9 mouse cellular contexts compared by ENCODE assay signal in genomic region chr3:96575272-96575984, GRCm38 (mm10). TPM values are rescaled to one million over a fixed set of nuclear protein-coding genes. Genes with fewer than 3 reads are reported as not detected.
A peak's percentile ranks its signal among the peaks of the same experiment; 100 is the strongest.
DNase-seq lines count a peak whose midpoint lies in the region; ATAC-seq lines count a peak whose summit lies in the region.
"Had no signal": no experiment of that assay in that cellular context is flagged by ENCODE, and none has a peak within 500 bp of the region (broad histone marks: within the 10 kb centered on the region; RNA-seq: fewer than 3 reads in every experiment).

No protein-coding gene starts in this region.

- H3K9me3 ChIP-seq in hindbrain, embryonic 10.5 days = no peaks in the 10 kb centered on the region
- no peaks in the 10 kb centered on the region for H3K9me3 ChIP-seq in hindbrain, embryonic 12.5 days (replicated peaks)
- H3K9me3 ChIP-seq in embryonic facial prominence, embryonic 14.5 days (ENCODE audit: control insufficient read depth, low read length) = no peaks in the 10 kb centered on the region
- H3K9me3 ChIP-seq in liver, embryonic 16.5 days (replicated peaks; ENCODE audit: control insufficient read depth, low read length) = no peaks in the 10 kb centered on the region
- no peaks in the 10 kb centered on the region for H3K9me3 ChIP-seq in forebrain, embryonic 11.5 days (ENCODE audit: control insufficient read depth, low read length)

- H3K9ac ChIP-seq in hindbrain, embryonic 12.5 days = no peak overlapping the region
- H3K9ac ChIP-seq in embryonic facial prominence, embryonic 14.5 days (ENCODE audit: low read depth, low read length) = no peak overlapping the region
- H3K9ac ChIP-seq in liver, embryonic 16.5 days (ENCODE audit: low read depth, low read length) = no peak overlapping the region
- H3K9ac ChIP-seq in forebrain, embryonic 11.5 days (ENCODE audit: low read length) = no peak overlapping the region

- H3K27me3 ChIP-seq in hindbrain, embryonic 10.5 days (ENCODE audit: insufficient read depth, poor library complexity, severe bottlenecking) = no peaks in the 10 kb centered on the region
- no peaks in the 10 kb centered on the region for H3K27me3 ChIP-seq in hindbrain, embryonic 12.5 days
- H3K27me3 ChIP-seq in embryonic facial prominence, embryonic 14.5 days (replicated peaks; ENCODE audit: control insufficient read depth, insufficient read depth, low read length) = no peaks in the 10 kb centered on the region
- H3K27me3 ChIP-seq in liver, embryonic 16.5 days (ENCODE audit: control insufficient read depth, insufficient read depth, low read depth, low read length) = no peaks in the 10 kb centered on the region
- no peaks in the 10 kb centered on the region for H3K27me3 ChIP-seq in forebrain, embryonic 11.5 days (ENCODE audit: control insufficient read depth, insufficient read depth, low read length)

- no peak overlapping the region for H3K4me2 ChIP-seq in hindbrain, embryonic 12.5 days (replicated peaks)
- no peak overlapping the region for H3K4me2 ChIP-seq in embryonic facial prominence, embryonic 14.5 days (ENCODE audit: low read depth, low read length)
- no peak overlapping the region; the same call in 1 of the 2 replicates for H3K4me2 ChIP-seq in liver, embryonic 16.5 days (ENCODE audit: low read depth, low read length)
- H3K4me2 ChIP-seq in forebrain, embryonic 11.5 days (ENCODE audit: low read depth, low read length, severe bottlenecking) = no peak overlapping the region

- 76% methylated on average over 8 of the region's 8 CpGs for WGBS in hindbrain, embryonic 10.5 days
- WGBS in hindbrain, embryonic 12.5 days = 79% methylated on average over 8 of the region's 8 CpGs
- WGBS in embryonic facial prominence, embryonic 14.5 days = 85% methylated on average over 8 of the region's 8 CpGs
- 75% methylated on average over 8 of the region's 8 CpGs for WGBS in liver, embryonic 16.5 days (ENCODE audit: insufficient replicate concordance)
- WGBS in forebrain, embryonic 11.5 days = 94% methylated on average over 8 of the region's 8 CpGs

- no peak for DNase-seq in hindbrain, embryonic 10.5 days (ENCODE audit: low spot score)
- no peak for DNase-seq in embryonic facial prominence, embryonic 14.5 days (ENCODE audit: low spot score)
- DNase-seq in induced T-regulatory cell, adult 2 months (ENCODE audit: low read depth) = peak; percentile 23
- DNase-seq in forebrain, embryonic 11.5 days (ENCODE audit: low spot score) = no peak
- DNase-seq in thymus, adult 18-20 months = no peak
- no peak for DNase-seq in urinary bladder, postnatal 14 days (ENCODE audit: low spot score)
- DNase-seq: cerebellum, postnatal 36 days had no signal

- peaks cover 56% of the 10 kb centered on the region for H3K4me1 ChIP-seq in hindbrain, embryonic 10.5 days (replicated peaks)
- peaks cover 19% of the 10 kb centered on the region for H3K4me1 ChIP-seq in hindbrain, embryonic 12.5 days
- H3K4me1 ChIP-seq in embryonic facial prominence, embryonic 14.5 days (ENCODE audit: control insufficient read depth, insufficient read depth, low read length) = peaks cover 8% of the 10 kb centered on the region
- peaks cover 36% of the 10 kb centered on the region for H3K4me1 ChIP-seq in liver, embryonic 16.5 days (ENCODE audit: control insufficient read depth, low read depth, low read length)
- peaks cover 9% of the 10 kb centered on the region for H3K4me1 ChIP-seq in forebrain, embryonic 11.5 days (replicated peaks; ENCODE audit: control insufficient read depth, insufficient read depth, low read length)

- no peaks in the 10 kb centered on the region for H3K36me3 ChIP-seq in hindbrain, embryonic 10.5 days
- no peaks in the 10 kb centered on the region; the same call in 1 of the 2 replicates for H3K36me3 ChIP-seq in hindbrain, embryonic 12.5 days
- peaks cover 5% of the 10 kb centered on the region; the same call in 1 of the 2 replicates for H3K36me3 ChIP-seq in embryonic facial prominence, embryonic 14.5 days (ENCODE audit: control insufficient read depth, insufficient read depth, low read length)
- no peaks in the 10 kb centered on the region for H3K36me3 ChIP-seq in liver, embryonic 16.5 days (ENCODE audit: control insufficient read depth, insufficient read depth)
- no peaks in the 10 kb centered on the region for H3K36me3 ChIP-seq in forebrain, embryonic 11.5 days (ENCODE audit: control insufficient read depth, insufficient read depth, low read length)

- no peak for ATAC-seq in hindbrain, embryonic 12.5 days (ENCODE audit: low FRiP score)
- ATAC-seq in embryonic facial prominence, embryonic 14.5 days (ENCODE audit: low read depth) = no peak
- no peak for ATAC-seq in liver, embryonic 16.5 days (ENCODE audit: low read depth)
- no peak for ATAC-seq in forebrain, embryonic 11.5 days (replicated peaks; ENCODE audit: low FRiP score)

- peak overlapping the region; percentile 47; the same call in 1 of the 2 replicates for H3K27ac ChIP-seq in hindbrain, embryonic 10.5 days
- H3K27ac ChIP-seq in hindbrain, embryonic 12.5 days = no peak overlapping the region
- H3K27ac ChIP-seq in embryonic facial prominence, embryonic 14.5 days (replicated peaks; ENCODE audit: low read depth, low read length) = peak overlapping the region; percentile 72; the same call in 1 of the 2 replicates
- H3K27ac ChIP-seq in liver, embryonic 16.5 days (ENCODE audit: low read length) = peak overlapping the region; percentile 78; the same call in 1 of the 2 replicates
- no peak overlapping the region for H3K27ac ChIP-seq in forebrain, embryonic 11.5 days (ENCODE audit: low read depth, low read length)

- no peak overlapping the region for H3K4me3 ChIP-seq in hindbrain, embryonic 10.5 days
- H3K4me3 ChIP-seq in hindbrain, embryonic 12.5 days = no peak overlapping the region
- no peak overlapping the region for H3K4me3 ChIP-seq in embryonic facial prominence, embryonic 14.5 days (ENCODE audit: low read depth, low read length)
- H3K4me3 ChIP-seq in liver, embryonic 16.5 days (ENCODE audit: low read depth, low read length) = no peak overlapping the region
- no peak overlapping the region for H3K4me3 ChIP-seq in forebrain, embryonic 11.5 days (ENCODE audit: low read depth, low read length)

RNA-seq across cellular contexts. Expression of gene Gm16253, which starts 1.4 kb away (rescaled TPM):
- 0.55 and 0.93 TPM in 2 replicates for polyA plus RNA-seq in hindbrain, embryonic 10.5 days (2016; fragmentation: Nextera tagmentation; extraction: Ambion mirVana)
- 1.3 and 1.7 TPM in 2 replicates for polyA plus RNA-seq in hindbrain, embryonic 12.5 days (2016; fragmentation: Nextera tagmentation; extraction: Ambion mirVana)
- polyA plus RNA-seq in embryonic facial prominence, embryonic 14.5 days (2014; fragmentation: Nextera tagmentation; extraction: Ambion mirVana) = 0.55 TPM in 1 of 2 replicates, not detected in the other
- polyA plus RNA-seq in liver, embryonic 16.5 days (2015; fragmentation: Nextera tagmentation; extraction: Ambion mirVana) = 0.48 and 0.55 TPM in 2 replicates
- polyA plus RNA-seq in forebrain, embryonic 11.5 days (2014; fragmentation: Nextera tagmentation; extraction: Ambion mirVana) = 1.0 TPM in 1 of 2 replicates, not detected in the other

RNA-seq across cellular contexts. Expression of gene Txnip, which starts 17.7 kb away (rescaled TPM):
- polyA plus RNA-seq in hindbrain, embryonic 10.5 days (2016; fragmentation: Nextera tagmentation; extraction: Ambion mirVana) = 36.3 and 38.1 TPM in 2 replicates
- 58.7 and 59.9 TPM in 2 replicates for polyA plus RNA-seq in hindbrain, embryonic 12.5 days (2016; fragmentation: Nextera tagmentation; extraction: Ambion mirVana)
- 160 and 166 TPM in 2 replicates for polyA plus RNA-seq in embryonic facial prominence, embryonic 14.5 days (2014; fragmentation: Nextera tagmentation; extraction: Ambion mirVana)
- 49.3 and 51.2 TPM in 2 replicates for polyA plus RNA-seq in liver, embryonic 16.5 days (2015; fragmentation: Nextera tagmentation; extraction: Ambion mirVana)
- polyA plus RNA-seq in forebrain, embryonic 11.5 days (2014; fragmentation: Nextera tagmentation; extraction: Ambion mirVana) = 45.5 and 46.3 TPM in 2 replicates

RNA-seq across cellular contexts. Expression of gene Polr3gl, which starts 18.6 kb away (rescaled TPM):
- polyA plus RNA-seq in hindbrain, embryonic 10.5 days (2016; fragmentation: Nextera tagmentation; extraction: Ambion mirVana) = 25.3 and 29.4 TPM in 2 replicates
- polyA plus RNA-seq in hindbrain, embryonic 12.5 days (2016; fragmentation: Nextera tagmentation; extraction: Ambion mirVana) = 40.0 and 42.3 TPM in 2 replicates
- 8.9 and 11.0 TPM in 2 replicates for polyA plus RNA-seq in embryonic facial prominence, embryonic 14.5 days (2014; fragmentation: Nextera tagmentation; extraction: Ambion mirVana)
- 10.8 and 12.2 TPM in 2 replicates for polyA plus RNA-seq in liver, embryonic 16.5 days (2015; fragmentation: Nextera tagmentation; extraction: Ambion mirVana)
- polyA plus RNA-seq in forebrain, embryonic 11.5 days (2014; fragmentation: Nextera tagmentation; extraction: Ambion mirVana) = 22.0 and 28.4 TPM in 2 replicates

RNA-seq across cellular contexts. Expression of gene Ankrd34a, which starts 21.0 kb away (rescaled TPM):
- polyA plus RNA-seq in hindbrain, embryonic 10.5 days (2016; fragmentation: Nextera tagmentation; extraction: Ambion mirVana) = 0.92 and 1.5 TPM in 2 replicates
- 4.6 and 5.1 TPM in 2 replicates for polyA plus RNA-seq in hindbrain, embryonic 12.5 days (2016; fragmentation: Nextera tagmentation; extraction: Ambion mirVana)
- 2.7 and 3.0 TPM in 2 replicates for polyA plus RNA-seq in embryonic facial prominence, embryonic 14.5 days (2014; fragmentation: Nextera tagmentation; extraction: Ambion mirVana)
- polyA plus RNA-seq in liver, embryonic 16.5 days (2015; fragmentation: Nextera tagmentation; extraction: Ambion mirVana) = 0.09 and 0.15 TPM in 2 replicates
- 1.9 and 2.4 TPM in 2 replicates for polyA plus RNA-seq in forebrain, embryonic 11.5 days (2014; fragmentation: Nextera tagmentation; extraction: Ambion mirVana)

RNA-seq across cellular contexts. Expression of gene Lix1l, which starts 25.5 kb away (rescaled TPM):
- 5.4 and 5.5 TPM in 2 replicates for polyA plus RNA-seq in hindbrain, embryonic 10.5 days (2016; fragmentation: Nextera tagmentation; extraction: Ambion mirVana)
- 6.6 and 7.3 TPM in 2 replicates for polyA plus RNA-seq in hindbrain, embryonic 12.5 days (2016; fragmentation: Nextera tagmentation; extraction: Ambion mirVana)
- 9.1 and 10.1 TPM in 2 replicates for polyA plus RNA-seq in embryonic facial prominence, embryonic 14.5 days (2014; fragmentation: Nextera tagmentation; extraction: Ambion mirVana)
- 0.49 and 0.68 TPM in 2 replicates for polyA plus RNA-seq in liver, embryonic 16.5 days (2015; fragmentation: Nextera tagmentation; extraction: Ambion mirVana)
- 5.5 TPM in 2 replicates for polyA plus RNA-seq in forebrain, embryonic 11.5 days (2014; fragmentation: Nextera tagmentation; extraction: Ambion mirVana)

Comparison
In these comparisons a context has a peak if more than half of its experiments do, and no peak if none do; other contexts are left out.
1. H3K27ac ChIP-seq: peak in hindbrain, embryonic 10.5 days (single experiment), embryonic facial prominence, embryonic 14.5 days (single experiment) and liver, embryonic 16.5 days (single experiment); none in hindbrain, embryonic 12.5 days (single experiment) and forebrain, embryonic 11.5 days (single experiment).